Mouse (Mus musculus): Measurements from ENCODE around the gene Dus2. TPM values are rescaled to one million over a fixed set of nuclear protein-coding genes. Genes with fewer than 3 reads are reported as not detected.

Dus2 gene
- polyA plus RNA-seq, 1 experiment from 2014 or later = 8.1 TPM

DNA sequence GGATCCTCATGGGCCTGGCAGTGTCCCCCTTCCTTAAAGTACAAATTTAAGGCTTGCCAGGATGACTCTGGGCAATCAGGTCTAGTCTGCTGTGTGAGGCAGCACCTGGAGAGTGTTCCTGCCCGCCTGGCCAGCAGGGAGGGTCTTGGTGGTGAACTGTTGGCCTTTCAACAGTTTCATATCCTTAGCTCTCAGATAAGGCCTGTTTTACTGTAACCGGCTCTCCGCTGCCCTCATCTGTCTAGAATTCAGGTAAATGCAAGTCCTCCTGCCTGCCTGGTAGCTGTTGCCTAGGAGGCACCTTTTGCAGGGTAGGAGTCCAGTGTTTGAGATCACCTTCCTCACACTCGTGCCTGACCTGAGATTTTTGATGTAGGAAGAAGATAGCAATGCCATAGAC is 49.1 kb downstream of the Dus2 start:
- ATAC-seq (ENCODE audit: low FRiP score, low TSS enrichment) = no peak
- WGBS = 63% methylated on average over 4 of the region's 4 CpGs

DNA sequence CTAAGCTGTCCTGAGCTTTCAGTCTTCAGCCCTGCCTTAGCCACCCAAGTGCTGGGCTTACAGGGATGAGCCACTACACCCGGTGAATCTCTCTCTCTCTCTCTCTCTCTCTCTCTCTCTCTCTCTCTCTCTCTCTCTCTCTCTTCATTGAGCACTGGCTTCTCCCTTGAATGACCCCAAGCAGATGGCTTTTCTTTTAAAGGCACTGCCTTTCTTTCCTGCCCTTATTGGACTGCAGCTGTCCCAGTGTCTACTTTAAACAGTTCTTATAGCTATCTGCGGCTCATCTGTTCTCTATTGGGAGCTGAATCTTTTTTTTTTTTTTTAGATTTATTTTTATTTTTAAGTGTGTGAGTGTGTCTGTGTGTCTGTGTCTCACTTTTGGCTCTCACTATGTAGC is 51.9 kb downstream of the Dus2 start:
- 80% methylated on average over 2 of the region's 2 CpGs for WGBS

More for the DNA sequence above, 49.1 kb downstream of the Dus2 start:
- H3K36me3 ChIP-seq (ENCODE audit: control insufficient read depth, insufficient read depth, low read length) = no peaks in the 10 kb centered on the region
- DNase-seq (ENCODE audit: low spot score) = no peak
- H3K27ac ChIP-seq (replicated peaks) = no peak overlapping the region
- no peaks in the 10 kb centered on the region for H3K27me3 ChIP-seq (ENCODE audit: control insufficient read depth, insufficient read depth, low read length)
- H3K4me3 ChIP-seq (ENCODE audit: low read depth, low read length) = no peak overlapping the region
- H3K4me2 ChIP-seq (replicated peaks; ENCODE audit: low read depth) = no peak overlapping the region
- no peak overlapping the region for H3K9ac ChIP-seq (ENCODE audit: low read length)
- H3K9me3 ChIP-seq (ENCODE audit: control insufficient read depth, low read length) = no peaks in the 10 kb centered on the region
- TF ChIP-seq CTCF (IDR thresholded peaks at IDR 0.05; ENCODE audit: low read depth) = peak; percentile 21; the same call in 1 of the 2 replicates
- TF ChIP-seq EP300 (optimal IDR thresholded peaks at IDR 0.05) = no peak
- H3K4me1 ChIP-seq (replicated peaks; ENCODE audit: control insufficient read depth, insufficient read depth) = no peaks in the 10 kb centered on the region

DNA sequence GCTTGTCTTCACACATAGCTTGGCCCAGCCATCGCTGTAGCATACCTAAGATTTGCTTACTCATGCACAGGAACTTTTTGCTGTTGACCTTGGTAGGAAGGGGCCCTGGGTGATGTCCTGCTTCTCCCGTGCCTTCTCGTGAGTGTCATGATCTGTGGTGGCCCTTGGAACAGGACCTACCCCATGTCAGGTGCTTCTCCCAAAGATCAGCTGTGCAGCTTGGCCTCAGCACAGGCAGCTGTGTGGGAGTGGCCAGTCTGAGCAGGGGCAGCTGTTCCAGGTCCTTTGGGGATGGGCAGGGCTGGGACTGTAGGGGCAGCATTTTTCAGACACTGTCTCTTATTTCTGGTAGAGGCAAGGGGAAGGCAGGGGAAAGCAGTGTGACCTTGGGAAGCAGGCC is 53.0 kb downstream of the Dus2 start:
- Histone ChIP-seq H3K4me2 (replicated peaks; ENCODE audit: low read depth) (no peak overlapping the region), H3K4me1 (replicated peaks; ENCODE audit: control insufficient read depth, insufficient read depth) (no peaks in the 10 kb centered on the region), H3K36me3 (ENCODE audit: control insufficient read depth, insufficient read depth, low read length) (no peaks in the 10 kb centered on the region), H3K4me3 (ENCODE audit: low read depth, low read length) (no peak overlapping the region), H3K27ac (replicated peaks) (no peak overlapping the region), H3K9me3 (ENCODE audit: control insufficient read depth, low read length) (no peaks in the 10 kb centered on the region), H3K27me3 (ENCODE audit: control insufficient read depth, insufficient read depth, low read length) (no peaks in the 10 kb centered on the region), H3K9ac (ENCODE audit: low read length) (no peak overlapping the region)
- ATAC-seq (ENCODE audit: low FRiP score, low TSS enrichment) = no peak
- WGBS = 56% methylated on average over 3 of the region's 3 CpGs
- TF ChIP-seq EP300 (optimal IDR thresholded peaks at IDR 0.05) (no peak), CTCF (IDR thresholded peaks at IDR 0.05; ENCODE audit: low read depth) (no peak)
- DNase-seq (ENCODE audit: low spot score) = no peak

More for the DNA sequence above, 51.9 kb downstream of the Dus2 start:
- Histone ChIP-seq H3K4me2 (replicated peaks; ENCODE audit: low read depth) (no peak overlapping the region), H3K4me3 (ENCODE audit: low read depth, low read length) (no peak overlapping the region), H3K36me3 (ENCODE audit: control insufficient read depth, insufficient read depth, low read length) (no peaks in the 10 kb centered on the region), H3K27ac (replicated peaks) (no peak overlapping the region), H3K27me3 (ENCODE audit: control insufficient read depth, insufficient read depth, low read length) (no peaks in the 10 kb centered on the region), H3K4me1 (replicated peaks; ENCODE audit: control insufficient read depth, insufficient read depth) (no peaks in the 10 kb centered on the region), H3K9me3 (ENCODE audit: control insufficient read depth, low read length) (no peaks in the 10 kb centered on the region), H3K9ac (ENCODE audit: low read length) (no peak overlapping the region)
- TF ChIP-seq CTCF (IDR thresholded peaks at IDR 0.05; ENCODE audit: low read depth) (no peak), EP300 (optimal IDR thresholded peaks at IDR 0.05) (no peak)
- DNase-seq (ENCODE audit: low spot score) (no peak), ATAC-seq (ENCODE audit: low FRiP score, low TSS enrichment) (no peak)

DNA sequence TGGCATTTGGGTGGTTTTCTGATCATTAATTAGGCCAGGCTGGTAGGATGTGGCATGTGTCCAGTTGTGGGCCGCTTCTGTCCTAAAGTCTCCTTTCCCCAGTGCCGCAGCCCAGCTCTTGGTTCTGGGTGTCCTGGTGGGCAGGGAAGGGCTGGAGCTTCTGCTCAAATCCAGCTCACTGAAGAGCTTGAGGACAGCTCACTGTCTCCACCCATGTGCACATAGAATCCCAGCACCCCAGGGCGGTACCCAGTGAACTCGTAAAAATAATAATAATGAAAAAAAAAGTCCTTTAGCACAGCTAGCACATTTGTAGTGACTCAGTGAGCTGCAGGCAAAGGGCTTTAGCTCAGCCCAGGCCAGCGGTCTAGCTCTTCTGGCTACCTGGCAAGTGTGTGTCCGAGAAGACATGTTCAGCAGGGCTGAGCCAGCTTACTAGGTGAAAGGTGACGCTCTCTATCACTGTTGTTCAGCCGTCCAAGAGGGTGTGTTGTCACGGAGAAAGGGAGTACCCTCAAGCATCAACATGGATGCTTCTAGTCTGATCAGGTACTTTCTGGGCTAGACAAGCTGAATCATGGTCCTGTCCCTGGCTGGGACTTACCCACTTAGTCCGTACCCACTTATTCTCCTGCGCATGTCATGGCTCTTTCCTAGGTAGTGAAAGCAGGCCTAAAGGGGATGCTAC is 55.9 kb downstream of the Dus2 start:
- no peaks in the 10 kb centered on the region for H3K36me3 ChIP-seq (ENCODE audit: control insufficient read depth, insufficient read depth, low read length)
- H3K9ac ChIP-seq (ENCODE audit: low read length) = no peak overlapping the region
- no peaks in the 10 kb centered on the region for H3K9me3 ChIP-seq (ENCODE audit: control insufficient read depth, low read length)
- no peak for DNase-seq (ENCODE audit: low spot score)
- no peak overlapping the region for H3K4me2 ChIP-seq (replicated peaks; ENCODE audit: low read depth)
- no peak overlapping the region for H3K4me3 ChIP-seq (ENCODE audit: low read depth, low read length)
- WGBS = 84% methylated on average over 11 of the region's 11 CpGs
- H3K27me3 ChIP-seq (ENCODE audit: control insufficient read depth, insufficient read depth, low read length) = no peaks in the 10 kb centered on the region
- TF ChIP-seq CTCF (IDR thresholded peaks at IDR 0.05; ENCODE audit: low read depth) = no peak
- TF ChIP-seq EP300 (optimal IDR thresholded peaks at IDR 0.05) = no peak
- no peaks in the 10 kb centered on the region for H3K4me1 ChIP-seq (replicated peaks; ENCODE audit: control insufficient read depth, insufficient read depth)
- no peak overlapping the region; the same call in 1 of the 2 replicates for H3K27ac ChIP-seq (replicated peaks)
- peak; percentile 60; the same call in 1 of the 2 replicates for ATAC-seq (ENCODE audit: low FRiP score, low TSS enrichment)

DNA sequence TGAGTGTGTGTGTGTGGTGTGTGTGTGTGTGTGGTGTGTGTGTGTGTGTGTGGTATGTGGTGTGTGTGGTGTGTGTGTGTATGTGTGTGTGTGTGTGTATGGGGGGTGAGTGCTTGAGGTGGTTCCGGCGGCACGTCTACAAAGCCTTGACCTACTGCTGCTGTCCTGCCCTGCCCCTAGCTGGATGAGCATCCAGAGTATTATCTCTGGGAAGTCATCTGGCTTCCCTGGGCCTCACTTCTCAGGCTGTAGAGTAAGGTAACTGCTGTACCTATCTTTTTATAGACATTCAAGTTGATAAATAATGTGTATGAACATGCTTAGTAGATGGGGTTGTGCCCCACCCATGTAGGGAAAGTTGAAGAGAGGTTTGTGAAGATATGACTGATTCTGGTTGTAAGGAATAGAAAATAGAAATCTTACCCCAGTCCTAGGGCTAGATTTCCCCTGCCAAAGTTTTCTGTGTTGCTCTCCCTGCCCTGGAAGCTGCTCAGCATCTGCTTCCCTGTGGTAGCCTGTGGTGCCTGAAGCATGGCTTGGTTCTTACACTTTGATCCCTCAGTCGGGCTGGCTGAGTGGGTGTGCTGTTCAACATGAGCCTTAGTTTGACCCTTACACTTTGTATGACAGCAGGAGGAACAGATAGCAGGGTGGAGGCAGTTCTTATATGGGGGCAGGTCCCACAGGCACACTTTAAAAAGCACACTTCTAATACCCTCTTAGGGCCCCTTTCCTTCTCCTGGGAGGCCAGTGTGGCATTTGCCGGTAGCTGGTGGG is 56.9 kb downstream of the Dus2 start:
- no peak overlapping the region for H3K27ac ChIP-seq (replicated peaks)
- H3K9me3 ChIP-seq (ENCODE audit: control insufficient read depth, low read length) = no peaks in the 10 kb centered on the region
- H3K27me3 ChIP-seq (ENCODE audit: control insufficient read depth, insufficient read depth, low read length) = no peaks in the 10 kb centered on the region
- ATAC-seq (ENCODE audit: low FRiP score, low TSS enrichment) (no peak), DNase-seq (ENCODE audit: low spot score) (no peak)
- TF ChIP-seq CTCF (IDR thresholded peaks at IDR 0.05; ENCODE audit: low read depth) (no peak), EP300 (optimal IDR thresholded peaks at IDR 0.05) (no peak)
- 88% methylated on average over 5 of the region's 5 CpGs for WGBS
- no peak overlapping the region for H3K4me3 ChIP-seq (ENCODE audit: low read depth, low read length)
- H3K36me3 ChIP-seq (ENCODE audit: control insufficient read depth, insufficient read depth, low read length) = no peaks in the 10 kb centered on the region
- no peak overlapping the region for H3K9ac ChIP-seq (ENCODE audit: low read length)
- no peaks in the 10 kb centered on the region for H3K4me1 ChIP-seq (replicated peaks; ENCODE audit: control insufficient read depth, insufficient read depth)
- no peak overlapping the region for H3K4me2 ChIP-seq (replicated peaks; ENCODE audit: low read depth)

DNA sequence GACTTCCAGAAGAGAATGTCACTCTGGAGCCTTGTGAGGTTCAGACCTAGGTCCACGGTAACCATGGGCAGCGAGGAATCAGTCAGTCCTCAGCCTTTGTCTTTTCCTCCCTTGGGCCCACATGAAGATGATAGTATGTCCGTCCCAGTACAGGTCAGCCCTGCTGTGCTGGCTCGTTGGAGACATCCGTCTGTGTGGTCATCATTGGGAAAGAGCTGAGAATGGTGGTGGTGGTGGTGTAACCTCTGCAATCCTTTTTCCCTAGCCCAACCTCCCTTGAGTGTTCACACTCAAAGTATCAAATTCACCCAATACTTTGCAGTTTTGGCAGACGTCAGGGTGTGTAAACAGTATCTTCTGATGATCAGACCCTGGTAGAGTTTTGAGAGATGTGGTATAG is 58.7 kb downstream of the Dus2 start:
- ATAC-seq (ENCODE audit: low FRiP score, low TSS enrichment) (no peak), DNase-seq (ENCODE audit: low spot score) (no peak)
- H3K4me2 ChIP-seq (replicated peaks; ENCODE audit: low read depth) = no peak overlapping the region
- H3K4me3 ChIP-seq (ENCODE audit: low read depth, low read length) = no peak overlapping the region
- H3K27me3 ChIP-seq (ENCODE audit: control insufficient read depth, insufficient read depth, low read length) = no peaks in the 10 kb centered on the region
- TF ChIP-seq EP300 (optimal IDR thresholded peaks at IDR 0.05) (no peak), CTCF (IDR thresholded peaks at IDR 0.05; ENCODE audit: low read depth) (no peak)
- H3K27ac ChIP-seq (replicated peaks) = no peak overlapping the region
- H3K9me3 ChIP-seq (ENCODE audit: control insufficient read depth, low read length) = no peaks in the 10 kb centered on the region
- H3K36me3 ChIP-seq (ENCODE audit: control insufficient read depth, insufficient read depth, low read length) = no peaks in the 10 kb centered on the region
- no peak overlapping the region for H3K9ac ChIP-seq (ENCODE audit: low read length)
- WGBS = 90% methylated on average over 6 of the region's 6 CpGs
- no peaks in the 10 kb centered on the region for H3K4me1 ChIP-seq (replicated peaks; ENCODE audit: control insufficient read depth, insufficient read depth)
